Mouse (Mus musculus): Measurements from ENCODE around the gene Mtfr1l.

The Mtfr1l gene

DNA sequence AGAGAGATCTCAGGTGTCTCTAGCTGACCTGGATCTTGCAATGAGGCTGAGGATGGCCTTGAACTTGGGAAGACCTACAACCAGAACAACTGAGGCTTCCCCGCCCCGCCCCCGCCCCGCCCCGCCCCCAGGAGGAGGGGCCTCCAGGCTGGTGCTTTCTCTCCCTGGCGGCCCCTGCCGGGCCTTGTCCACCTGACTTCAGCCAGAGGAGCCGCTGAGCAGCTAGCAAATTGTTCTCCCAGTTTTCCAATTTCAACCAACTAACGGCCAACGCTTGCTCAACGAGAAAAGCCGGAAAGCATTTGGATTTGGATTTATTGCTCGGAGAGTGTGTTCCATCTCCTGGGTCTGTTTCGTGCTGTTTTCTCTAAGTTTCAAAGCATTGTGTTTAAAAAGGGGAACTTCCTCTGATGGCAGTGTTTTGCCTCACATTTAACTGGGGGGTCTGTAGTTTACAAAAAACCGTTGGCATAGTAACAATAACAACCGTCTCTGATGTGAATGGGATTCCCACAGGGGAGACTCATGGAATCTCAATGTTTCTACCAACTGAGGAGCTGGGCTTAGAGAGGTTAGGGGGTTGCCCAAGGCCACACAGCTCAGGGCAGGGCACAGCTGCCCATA lies 22.6 kb upstream of the Mtfr1l start:
- in situ Hi-C loops (cut with MboI), result no loop called here

GRCm38 (mm10) chr4:134555956-134556580 lies 20.9 kb upstream of the Mtfr1l start:
- in situ Hi-C loops (cut with MboI), result no loop called here

GRCm38 (mm10) chr4:134553631-134554030 lies 18.4 kb upstream of the Mtfr1l start:
- in situ Hi-C loops (cut with MboI), result no loop called here

DNA sequence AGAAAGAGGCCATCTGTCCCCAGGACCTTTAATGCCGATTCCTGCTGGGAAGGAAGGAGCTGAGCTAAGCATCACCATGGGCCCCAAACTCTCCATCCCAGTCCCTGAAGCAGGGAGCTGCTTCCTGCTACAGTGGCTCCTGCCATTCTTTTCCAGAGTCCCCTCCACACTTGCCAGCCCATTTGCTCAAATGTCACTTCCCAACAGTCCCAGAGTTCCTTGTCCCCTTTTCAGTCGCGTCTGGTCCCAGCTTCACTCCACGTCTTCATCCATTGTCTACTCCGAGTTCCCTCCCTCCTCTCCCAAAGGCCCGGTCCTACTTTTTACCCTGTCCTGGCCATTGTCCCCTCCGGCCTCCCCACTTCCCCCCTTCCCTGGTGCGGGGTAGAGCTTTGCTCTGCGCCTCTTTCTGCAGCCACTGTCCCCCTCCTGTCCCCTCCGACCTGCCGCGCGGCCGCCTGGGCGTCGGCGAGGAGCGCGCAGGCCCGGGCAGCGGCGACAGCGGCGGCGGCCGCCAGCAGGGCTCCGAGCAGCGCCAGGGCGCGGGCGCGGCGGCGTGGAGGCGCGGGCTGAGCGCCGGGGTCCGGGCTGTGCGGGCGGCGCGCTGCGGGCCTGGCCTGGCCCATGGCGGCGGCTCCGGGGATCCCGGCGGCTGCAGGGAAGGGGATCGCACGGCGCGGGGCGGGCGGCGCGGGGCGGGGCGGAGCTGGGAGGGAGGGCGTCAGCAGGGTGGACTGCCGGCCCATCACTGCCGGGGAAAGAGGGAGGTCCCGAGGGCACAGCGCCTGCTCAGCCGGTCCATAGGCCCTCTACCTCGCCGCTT lies 16.5 kb upstream of the Mtfr1l start, which contains the start of gene Selenon:
TSS of gene Selenon (minus strand) at position 673 of the 823 bp plus-strand sequence.
- in situ Hi-C loops (cut with MboI), result no loop called here

DNA sequence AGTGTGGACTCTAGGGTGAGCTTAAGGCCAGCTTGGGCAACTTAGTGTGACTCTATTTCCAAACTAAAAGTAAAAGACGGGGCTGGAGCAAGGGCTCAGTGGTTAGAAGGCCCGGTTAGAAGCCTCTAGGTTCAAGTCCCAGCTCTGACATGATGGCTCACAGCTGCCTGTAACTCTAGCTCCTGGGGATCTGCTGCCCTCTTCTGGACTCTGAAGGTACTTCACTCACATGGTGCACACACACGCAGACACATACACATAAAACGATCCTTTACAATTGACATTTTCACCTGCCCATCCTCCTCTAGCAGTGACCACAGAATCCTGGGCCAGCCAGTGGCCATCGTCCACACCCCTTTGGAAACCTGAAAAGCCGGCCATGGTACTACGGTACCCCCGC lies 14.7 kb upstream of the Mtfr1l start:
- in situ Hi-C loops (cut with MboI), result loop anchor here (5.0 kb wide), 1 partner anchor 162 kb away; no protein-coding TSS in a partner anchor

DNA sequence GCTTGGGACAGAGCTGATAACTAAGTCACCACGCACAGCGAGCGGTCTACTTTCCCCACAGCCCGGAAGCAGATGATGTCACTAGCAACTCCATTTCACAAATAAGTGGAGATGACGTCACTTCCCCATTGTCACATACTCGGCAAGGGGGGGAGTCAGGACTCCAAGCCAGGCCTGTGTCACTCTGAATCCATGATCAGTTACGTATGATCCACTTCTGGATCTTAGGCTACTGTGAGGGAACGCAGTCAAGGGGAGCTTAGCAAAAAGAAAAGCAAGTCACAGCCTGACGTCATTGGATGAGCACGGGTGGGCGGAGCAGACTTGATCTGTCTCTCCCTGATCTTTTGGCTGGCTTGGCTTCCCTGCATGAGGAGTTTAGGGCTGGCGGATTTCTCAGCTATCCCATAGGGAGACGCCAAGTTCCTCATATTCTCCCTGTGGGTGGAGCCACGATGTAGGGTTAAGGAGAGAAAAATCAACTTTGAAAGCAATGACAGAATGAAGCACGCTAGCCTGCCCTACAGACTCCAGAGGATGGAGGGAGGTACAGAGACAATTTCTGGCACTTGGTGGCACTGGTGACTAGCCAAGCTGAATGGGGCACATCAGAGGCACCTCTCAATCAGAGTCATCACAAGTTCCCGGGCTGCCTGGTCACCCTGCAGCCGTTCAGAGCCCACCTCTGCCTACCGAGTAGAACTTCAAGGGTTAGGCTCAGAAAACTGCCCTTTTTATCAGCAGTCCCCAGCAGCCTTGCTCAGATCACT lies 13.2 kb upstream of the Mtfr1l start:
- in situ Hi-C loops (cut with MboI), result loop anchor here (5.0 kb wide), 1 partner anchor 164 kb away; no protein-coding TSS in a partner anchor

- in situ Hi-C loops (cut with MboI), result loop anchor here (5.0 kb wide), 1 partner anchor 165 kb away; no protein-coding TSS in a partner anchor
Measured at GRCm38 (mm10) chr4:134546814-134547705, 11.9 kb upstream of the Mtfr1l start.

GRCm38 (mm10) chr4:134543261-134543660 lies 8.1 kb upstream of the Mtfr1l start:
- in situ Hi-C loops (cut with MboI), result no loop called here

DNA sequence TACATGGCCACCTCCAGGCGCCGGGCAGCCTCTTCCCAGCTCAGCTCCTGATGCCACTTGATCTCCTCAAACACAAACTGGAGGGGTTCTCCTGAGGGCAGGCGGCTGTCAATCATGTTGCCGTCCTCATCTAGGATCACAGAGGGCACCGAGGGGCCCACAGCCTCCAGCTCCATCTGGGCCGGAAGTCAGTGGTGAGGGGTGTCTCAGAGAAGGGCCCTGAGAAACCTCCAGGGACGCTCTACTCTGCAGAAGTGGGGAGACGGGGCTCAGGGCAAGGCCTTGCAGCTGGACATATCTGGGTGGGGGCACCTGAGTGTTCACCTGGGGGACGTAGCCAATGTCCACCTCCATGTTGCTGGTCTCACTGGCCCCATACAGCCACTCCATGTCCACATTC lies 7.5 kb upstream of the Mtfr1l start:
- in situ Hi-C loops (cut with MboI), result no loop called here

- in situ Hi-C loops (cut with MboI), result no loop called here
Measured at GRCm38 (mm10) chr4:134538997-134539580, 3.9 kb upstream of the Mtfr1l start.

- in situ Hi-C loops (cut with MboI), result no loop called here
Measured at GRCm38 (mm10) chr4:134535787-134536151, 582 bp upstream of the Mtfr1l start.

- in situ Hi-C loops (cut with MboI), result no loop called here
Measured at GRCm38 (mm10) chr4:134534124-134534886, 882 bp downstream of the Mtfr1l start.

DNA sequence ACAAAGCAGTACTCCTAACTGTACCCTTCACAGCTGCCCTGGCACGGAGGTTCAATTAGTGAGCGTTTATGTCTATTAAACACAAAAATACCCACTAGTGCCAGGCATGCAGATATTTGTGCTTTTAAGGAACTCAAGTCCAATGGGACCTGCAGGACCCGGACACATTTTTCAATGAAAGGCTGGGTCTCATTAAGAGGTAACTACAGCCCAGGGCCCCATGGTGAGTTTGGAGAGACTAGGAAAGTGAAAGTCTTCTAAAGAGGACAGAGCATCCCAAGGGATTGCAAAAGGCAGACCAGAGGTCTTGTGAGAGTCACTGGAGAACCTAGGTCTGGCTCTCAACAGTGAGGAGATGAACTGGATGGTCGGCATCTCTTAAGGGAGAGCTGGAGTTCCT lies 1.8 kb downstream of the Mtfr1l start:
- in situ Hi-C loops (cut with MboI), result no loop called here

DNA sequence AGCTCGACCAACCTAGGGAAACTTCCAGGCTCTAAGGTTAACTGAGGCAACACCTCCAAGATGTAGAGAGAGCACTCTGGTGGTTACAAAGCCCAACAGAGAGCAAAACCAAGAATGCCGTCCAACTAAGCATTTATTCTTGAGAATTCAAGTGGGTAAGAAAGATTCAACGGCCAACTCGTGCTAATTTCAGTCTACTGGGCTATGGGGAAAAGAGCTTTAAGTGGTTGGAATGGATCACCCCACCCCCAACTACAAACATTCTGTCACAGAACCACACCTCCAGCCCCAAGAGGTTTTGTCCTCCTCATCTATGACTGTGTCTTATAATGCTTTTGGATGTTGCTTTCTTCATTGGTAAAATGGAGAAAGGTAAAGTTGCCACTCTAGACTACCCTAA lies 2.3 kb downstream of the Mtfr1l start:
- in situ Hi-C loops (cut with MboI), result no loop called here

DNA sequence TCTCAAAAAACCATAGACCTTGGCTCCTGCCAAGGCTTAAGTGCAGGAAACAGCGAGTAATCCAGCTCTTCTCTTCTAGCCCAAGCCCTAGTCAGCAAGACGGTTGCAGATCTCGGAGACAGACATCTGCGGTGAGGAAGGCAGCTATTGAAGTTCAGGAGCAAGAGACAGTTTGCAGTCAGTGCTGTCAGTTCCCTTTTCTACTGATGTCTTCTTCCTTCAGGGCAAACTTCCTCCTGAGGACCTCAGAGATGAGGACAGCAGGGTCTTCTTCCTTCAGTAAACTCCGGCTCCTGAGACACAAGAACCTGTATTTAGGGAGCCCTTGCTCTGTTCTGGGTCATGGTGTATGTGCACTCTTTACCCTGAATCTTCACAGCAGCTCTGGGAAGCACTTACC lies 9.0 kb downstream of the Mtfr1l start:
- in situ Hi-C loops (cut with MboI), result no loop called here

- in situ Hi-C loops (cut with MboI), result no loop called here
Measured at GRCm38 (mm10) chr4:134525806-134526205, 9.4 kb downstream of the Mtfr1l start.

DNA sequence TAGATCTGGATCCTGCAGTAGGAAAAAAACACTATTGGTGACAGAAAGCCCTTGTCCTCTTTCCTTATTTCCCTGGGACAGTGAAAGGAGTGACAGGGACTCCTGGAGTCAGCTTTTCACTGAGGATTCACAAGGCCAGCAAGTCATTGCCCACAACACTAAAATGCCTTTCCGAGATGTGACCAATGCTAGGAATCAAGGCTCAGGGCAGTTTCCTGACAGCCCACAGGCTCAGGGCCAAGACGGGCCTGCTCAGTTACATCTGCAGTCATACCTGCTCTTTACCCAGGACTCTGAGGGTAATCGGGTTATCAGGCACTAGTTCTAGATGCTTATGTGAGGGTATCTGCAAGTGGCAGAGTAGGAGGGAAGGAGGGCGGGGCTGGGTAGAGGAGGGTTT lies 11.7 kb downstream of the Mtfr1l start:
- in situ Hi-C loops (cut with MboI), result no loop called here

GRCm38 (mm10) chr4:134519281-134519680 lies 15.9 kb downstream of the Mtfr1l start:
- in situ Hi-C loops (cut with MboI), result no loop called here

DNA sequence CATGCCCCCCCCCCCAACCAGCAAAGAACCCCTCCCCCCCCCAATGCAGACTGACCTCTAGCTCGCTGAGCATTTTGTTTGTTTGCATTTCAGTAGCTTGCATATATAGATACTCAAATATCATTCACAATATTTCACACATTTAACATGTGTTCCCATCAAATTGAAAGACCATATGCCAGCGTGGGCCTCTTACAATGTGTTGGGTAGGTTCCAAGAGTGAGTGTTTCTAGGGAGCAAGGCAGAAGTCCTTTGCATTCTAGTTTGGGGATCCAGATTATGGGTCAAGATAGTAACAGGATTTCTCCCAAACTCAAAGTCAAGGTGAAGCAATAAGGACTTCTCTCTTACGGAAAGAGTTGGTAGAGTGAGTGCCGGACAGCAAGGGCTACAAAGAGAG lies 16.6 kb downstream of the Mtfr1l start:
- in situ Hi-C loops (cut with MboI), result no loop called here

DNA sequence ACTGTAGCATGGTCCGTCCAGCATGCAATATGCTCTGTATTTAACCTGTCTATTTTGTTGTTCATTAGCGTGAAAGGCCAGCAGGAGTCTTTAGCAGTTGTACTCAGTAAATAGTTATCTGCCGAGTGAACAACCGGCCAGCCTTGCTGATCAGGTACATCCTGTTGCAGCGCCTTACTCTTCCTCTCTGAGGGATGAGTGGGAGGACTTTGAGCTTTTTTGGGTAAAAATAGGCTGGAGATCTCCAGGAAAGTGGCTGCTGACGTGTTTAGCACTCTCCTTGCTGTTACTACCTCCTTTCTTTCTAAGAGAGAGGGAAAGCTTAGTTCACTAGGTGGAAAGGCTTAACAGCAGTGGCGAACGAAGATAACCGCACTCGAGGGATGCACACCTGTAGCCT lies 17.5 kb downstream of the Mtfr1l start:
- in situ Hi-C loops (cut with MboI), result no loop called here
